Mouse (Mus musculus) bone marrow macrophage, adult 2 months (primary cell): Measurements from ENCODE around the gene Mthfd1.

ENCODE experiments used
- CTCF ChIP-seq: IDR thresholded peaks from 2 replicates; pipeline ENCODE4 v1.5.1; 2012; ENCODE audit warnings: low read depth, mild to moderate bottlenecking, low read length, moderate library complexity
- POLR2A ChIP-seq: IDR thresholded peaks from 2 replicates; pipeline ENCODE4 v1.6.1; 2012; ENCODE audit warnings: mild to moderate bottlenecking, low read depth, low read length, borderline replicate concordance

DNA sequence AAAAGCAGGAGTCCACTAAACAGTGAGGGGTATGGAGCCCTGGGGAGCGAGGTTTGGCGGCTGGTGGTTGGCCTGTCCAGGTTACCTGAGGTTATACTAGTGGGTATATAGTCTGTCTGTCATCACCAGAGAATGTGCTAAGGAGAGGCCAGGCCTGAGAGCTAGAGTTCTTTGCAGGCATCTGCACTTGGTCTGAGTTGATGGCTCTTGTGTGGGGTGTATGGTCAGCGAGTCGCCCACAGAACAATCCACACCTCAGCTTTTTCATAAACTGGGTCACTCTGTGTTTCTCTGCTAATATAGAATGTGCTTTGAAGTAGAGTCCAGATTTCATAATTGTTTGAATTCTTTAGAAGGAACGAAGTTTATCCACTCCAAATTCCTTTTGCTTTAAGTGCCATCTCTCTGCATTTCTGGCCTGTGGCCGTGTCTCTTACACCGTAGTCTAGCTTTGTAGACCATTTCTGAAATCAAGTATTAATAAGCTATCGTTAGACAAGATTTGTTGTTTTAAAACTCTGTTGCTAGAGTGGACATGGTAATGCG is 44.3 kb downstream of the Mthfd1 start:
- TF ChIP-seq CTCF, result no peak
- TF ChIP-seq POLR2A, result no peak
